Mouse (Mus musculus): ENCODE data around the gene Myo1e. TPM values are rescaled to one million over a fixed set of nuclear protein-coding genes. Genes with fewer than 3 reads are reported as not detected.
A peak's percentile ranks its signal among the peaks of the same experiment; 100 is the strongest.

Gene Myo1e
- total RNA-seq, 2 experiments from 2014 or later, result 5.7 to 11.7 TPM

DNA sequence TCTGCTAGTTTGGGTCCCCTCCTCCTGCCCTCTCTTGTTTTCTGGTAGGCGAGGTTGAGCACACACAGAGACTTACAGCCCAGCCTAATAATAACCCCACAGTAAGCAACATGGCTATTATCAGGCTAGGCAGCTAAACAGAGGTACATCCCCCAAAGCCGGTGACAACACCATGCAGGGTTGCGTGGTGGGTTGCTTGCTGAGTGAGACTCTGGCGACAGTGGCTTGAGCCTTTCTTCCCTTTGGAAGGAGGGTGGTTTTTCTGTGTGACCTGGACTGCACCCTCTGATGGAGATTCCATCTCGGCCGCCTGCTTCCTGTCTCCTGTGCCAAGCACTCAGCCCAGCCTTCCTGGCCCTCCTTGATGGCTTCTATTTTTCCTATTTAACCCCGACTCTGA, 56.6 kb downstream of the Myo1e start:
- intact Hi-C loops (cut with DNase I), result loop anchor here (5.0 kb wide), 1 partner anchor 64 kb away; no protein-coding TSS in a partner anchor
- Histone ChIP-seq H3K4me3 (peak overlapping the region; percentile 51), H3K27ac (peak overlapping the region; percentile 83)
- TF ChIP-seq CTCF (IDR thresholded peaks at IDR 0.05), result no peak
- peak; percentile 69 for DNase-seq

- DNase-seq, result no peak
- Histone ChIP-seq H3K27ac (peak overlapping the region; percentile 83), H3K4me3 (no peak overlapping the region)
- intact Hi-C loops (cut with DNase I), result no loop called here
- TF ChIP-seq CTCF (IDR thresholded peaks at IDR 0.05), result no peak
Measured at GRCm38 (mm10) chr9:70265513-70265912, 58.4 kb downstream of the Myo1e start.

DNA sequence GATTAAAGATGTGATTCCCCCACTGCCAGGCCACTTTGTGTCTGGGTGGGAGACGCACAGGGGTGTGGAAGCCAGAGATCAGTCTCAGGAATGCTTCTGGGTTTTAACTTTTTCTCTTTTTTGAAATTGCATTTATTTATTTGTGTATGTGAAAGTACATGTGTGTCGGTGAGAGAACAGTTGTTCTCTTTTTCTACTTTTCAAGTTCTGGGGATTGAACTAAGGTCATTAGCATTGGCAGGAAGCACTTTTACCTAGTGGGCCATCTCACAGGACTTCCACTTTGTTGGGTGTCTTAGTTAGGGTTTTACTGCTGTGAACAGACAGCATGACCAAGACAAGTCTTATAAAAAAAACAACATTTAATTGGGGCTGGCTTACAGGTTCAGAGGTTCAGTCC, 59.0 kb downstream of the Myo1e start:
- TF ChIP-seq CTCF (IDR thresholded peaks at IDR 0.05), result no peak
- Histone ChIP-seq H3K4me3 (no peak overlapping the region), H3K27ac (peak overlapping the region; percentile 83)
- DNase-seq, result no peak
- intact Hi-C loops (cut with DNase I), result no loop called here

DNA sequence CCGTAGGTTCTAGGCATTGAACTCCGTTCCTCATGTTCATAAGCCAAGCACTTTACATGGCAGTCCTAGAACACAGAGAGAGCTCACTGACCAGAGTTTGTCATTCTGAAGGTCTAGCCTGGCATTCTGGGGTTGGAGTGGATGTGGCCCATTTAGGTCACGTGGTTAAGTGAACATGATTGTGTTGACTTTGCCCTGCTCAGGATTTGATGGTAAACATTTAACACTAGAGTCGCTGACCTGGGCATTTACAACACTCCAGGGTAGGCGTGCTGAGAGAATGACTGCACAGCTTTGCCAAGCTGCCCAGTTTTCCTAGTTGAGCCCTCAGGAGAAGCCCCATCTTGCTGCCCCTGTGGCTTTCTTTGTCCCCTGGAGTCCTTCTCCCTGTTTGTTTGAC, 60.0 kb downstream of the Myo1e start:
- no peak overlapping the region for H3K27ac ChIP-seq
- DNase-seq, result no peak
- intact Hi-C loops (cut with DNase I), result no loop called here
- TF ChIP-seq CTCF (IDR thresholded peaks at IDR 0.05), result no peak
- no peak overlapping the region for H3K4me3 ChIP-seq

GRCm38 (mm10) chr9:70269349-70269748, 62.2 kb downstream of the Myo1e start:
- Histone ChIP-seq H3K27ac (peak overlapping the region; percentile 65), H3K4me3 (no peak overlapping the region)
- intact Hi-C loops (cut with DNase I), result no loop called here
- DNase-seq, result no peak
- no peak for TF ChIP-seq CTCF (IDR thresholded peaks at IDR 0.05)

- no peak for TF ChIP-seq CTCF (IDR thresholded peaks at IDR 0.05)
- H3K4me3 ChIP-seq, result no peak overlapping the region
- peak overlapping the region; percentile 65 for H3K27ac ChIP-seq
- intact Hi-C loops (cut with DNase I), result no loop called here
- DNase-seq, result no peak
Measured at GRCm38 (mm10) chr9:70270468-70270867, 63.3 kb downstream of the Myo1e start.

GRCm38 (mm10) chr9:70271137-70271536, 64.0 kb downstream of the Myo1e start:
- intact Hi-C loops (cut with DNase I), result no loop called here
- no peak for TF ChIP-seq CTCF (IDR thresholded peaks at IDR 0.05)
- Histone ChIP-seq H3K4me3 (no peak overlapping the region), H3K27ac (peak overlapping the region; percentile 35; the same call in 1 of the 2 replicates)
- DNase-seq, result no peak

DNA sequence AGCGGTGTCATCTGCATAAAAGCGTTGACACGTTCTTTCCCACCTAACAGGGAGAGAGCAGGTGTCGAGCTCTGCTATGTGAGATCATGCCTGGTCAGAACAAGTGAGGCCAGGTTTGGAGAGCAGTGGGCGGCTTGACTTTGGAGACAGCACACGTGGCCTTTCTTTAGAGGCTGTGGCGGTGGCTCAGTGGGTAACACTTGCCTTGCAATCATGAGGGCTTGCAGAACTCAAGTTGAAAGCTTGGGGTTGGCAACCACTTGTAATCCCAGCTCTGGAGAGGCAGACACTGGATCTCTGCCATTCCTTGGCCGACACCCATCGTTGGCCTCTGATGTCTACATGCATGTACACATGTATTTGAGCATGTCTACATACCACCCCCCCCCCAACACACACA, 64.5 kb downstream of the Myo1e start:
- Histone ChIP-seq H3K4me3 (no peak overlapping the region), H3K27ac (no peak overlapping the region; the same call in 1 of the 2 replicates)
- no peak for DNase-seq
- no peak for TF ChIP-seq CTCF (IDR thresholded peaks at IDR 0.05)
- intact Hi-C loops (cut with DNase I), result no loop called here

DNA sequence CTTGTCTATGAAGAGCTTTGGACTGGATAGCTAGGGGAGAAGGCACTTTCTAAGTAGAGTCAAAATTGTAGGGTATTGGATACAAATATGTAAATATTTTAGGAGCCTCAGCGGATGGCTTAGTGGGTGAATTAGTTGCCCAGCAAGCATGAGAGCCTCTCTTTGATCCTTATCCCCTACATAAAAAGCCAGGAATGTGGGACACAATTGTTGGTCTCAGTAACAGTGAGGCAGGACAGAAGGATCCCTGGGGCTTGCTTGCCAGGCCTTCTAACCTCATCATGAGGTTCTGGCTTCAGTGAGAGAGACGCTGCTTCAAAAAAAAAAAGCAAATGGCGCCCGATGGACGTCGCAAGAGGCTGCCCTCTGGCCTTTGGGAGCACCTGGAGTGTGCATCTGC, 66.9 kb downstream of the Myo1e start:
- no peak overlapping the region for H3K27ac ChIP-seq
- intact Hi-C loops (cut with DNase I), result no loop called here
- no peak for TF ChIP-seq CTCF (IDR thresholded peaks at IDR 0.05)
- H3K4me3 ChIP-seq, result no peak overlapping the region
- DNase-seq, result no peak

DNA sequence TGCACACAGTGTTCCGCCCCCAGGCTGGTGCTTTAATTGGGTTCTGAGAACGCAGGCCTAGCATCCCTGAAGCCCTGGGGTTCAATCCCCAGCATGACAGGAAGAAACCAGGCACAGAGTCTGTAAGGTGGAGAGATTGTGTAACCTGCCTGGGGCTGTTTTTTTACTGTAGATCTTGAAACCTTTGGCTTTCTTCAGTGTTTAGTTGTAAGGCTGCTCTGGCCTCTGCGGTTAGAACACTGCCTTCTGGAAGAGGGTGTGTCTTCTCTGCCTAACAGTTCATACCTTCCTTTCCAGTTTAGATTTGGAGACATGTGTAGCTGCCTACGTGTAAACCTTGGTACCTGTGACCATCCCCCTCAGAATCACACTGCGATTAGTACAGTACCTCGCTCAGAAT, 67.3 kb downstream of the Myo1e start:
- H3K4me3 ChIP-seq, result no peak overlapping the region

DNA sequence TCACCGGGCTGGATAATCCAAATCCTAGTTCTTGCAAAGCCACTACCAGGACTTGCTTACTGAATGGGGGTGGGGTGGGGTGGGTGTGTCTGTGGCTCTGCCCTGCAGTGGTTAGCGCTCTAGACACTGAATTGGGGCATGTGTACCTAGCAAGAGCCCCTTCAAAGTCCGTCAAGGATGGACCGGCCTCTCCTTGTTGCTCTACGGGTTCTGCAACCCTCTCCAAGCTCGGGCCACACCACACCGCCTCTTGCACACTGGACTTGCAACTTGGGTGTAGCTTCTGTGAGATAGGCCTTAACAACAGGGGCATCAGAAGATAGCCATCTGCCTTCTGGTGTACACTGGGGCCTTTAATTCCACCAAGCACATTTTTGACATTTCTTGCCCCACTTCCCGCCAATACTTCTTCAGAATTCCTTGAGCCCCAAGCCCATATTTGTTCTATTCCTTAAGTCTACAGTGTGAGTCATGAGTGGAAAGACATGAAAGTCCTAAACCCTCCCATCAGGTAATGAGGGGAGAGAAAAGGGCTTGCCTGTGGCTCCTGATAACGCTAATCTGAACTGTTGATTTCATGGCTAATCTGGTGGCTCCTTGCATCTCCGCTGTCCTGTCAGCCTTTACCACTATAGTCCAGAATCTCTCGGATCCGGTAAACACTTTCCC, 67.9 kb downstream of the Myo1e start:
- H3K27ac ChIP-seq, result no peak overlapping the region
- no peak for DNase-seq
- TF ChIP-seq CTCF (IDR thresholded peaks at IDR 0.05), result no peak
- intact Hi-C loops (cut with DNase I), result no loop called here
- H3K4me3 ChIP-seq, result no peak overlapping the region

More for the DNA sequence above, 67.3 kb downstream of the Myo1e start:
- DNase-seq, result no peak
- intact Hi-C loops (cut with DNase I), result no loop called here
- no peak for TF ChIP-seq CTCF (IDR thresholded peaks at IDR 0.05)
- H3K27ac ChIP-seq, result no peak overlapping the region

DNA sequence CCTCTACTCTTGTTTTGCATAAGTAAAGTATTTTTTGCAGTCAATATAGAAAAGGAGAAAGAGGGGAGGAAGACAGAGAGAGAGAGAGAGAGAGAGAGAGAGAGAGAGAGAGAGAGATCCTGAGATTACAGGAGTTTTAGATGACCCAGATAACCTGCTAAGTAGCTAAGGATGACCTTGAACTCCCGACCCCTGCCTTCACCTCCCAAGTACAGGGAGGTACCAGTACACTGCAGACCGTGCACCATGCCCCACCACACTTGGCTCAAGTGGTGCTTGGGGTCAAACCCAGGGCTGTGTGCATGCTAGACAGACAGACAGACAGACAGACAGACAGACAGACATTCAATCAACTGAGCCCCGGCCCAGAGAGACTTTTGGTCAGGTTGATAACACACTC, 69.9 kb downstream of the Myo1e start:
- intact Hi-C loops (cut with DNase I), result no loop called here
- Histone ChIP-seq H3K27ac (no peak overlapping the region), H3K4me3 (no peak overlapping the region)
- no peak for DNase-seq
- TF ChIP-seq CTCF (IDR thresholded peaks at IDR 0.05), result no peak

- Histone ChIP-seq H3K4me3 (no peak overlapping the region), H3K27ac (no peak overlapping the region)
- intact Hi-C loops (cut with DNase I), result no loop called here
- no peak for DNase-seq
- no peak for TF ChIP-seq CTCF (IDR thresholded peaks at IDR 0.05)
Measured at GRCm38 (mm10) chr9:70277529-70277982, 70.4 kb downstream of the Myo1e start.

GRCm38 (mm10) chr9:70281407-70281806, 74.3 kb downstream of the Myo1e start:
- intact Hi-C loops (cut with DNase I), result no loop called here
- Histone ChIP-seq H3K4me3 (no peak overlapping the region), H3K27ac (no peak overlapping the region)
- DNase-seq, result no peak
- no peak for TF ChIP-seq CTCF (IDR thresholded peaks at IDR 0.05)
